Mouse (Mus musculus) cerebellum, adult 2 months (tissue): ENCODE data around the gene Srf. TPM values are rescaled to one million over a fixed set of nuclear protein-coding genes. Genes with fewer than 3 reads are reported as not detected.

Experiments used
- DNase-seq, 2 experiments: peaks; one replicate each; pipeline ENCODE4 v3.0.0; 2021
- H3K27ac ChIP-seq: fragments of 200-500 bp; 2 replicates; pipeline ENCODE4 v1.5.1; 2012; ENCODE audit warnings: low read length, control low read depth, inconsistent platforms; ENCODE audit not compliant: insufficient read depth
- H3K27me3 ChIP-seq: fragments of 200-500 bp; 2 replicates; pipeline ENCODE4 v1.6.1; 2012; ENCODE audit warnings: inconsistent platforms, mild to moderate bottlenecking, low read length, moderate library complexity; ENCODE audit not compliant: control insufficient read depth, insufficient read depth
- H3K4me1 ChIP-seq: fragments of 200-500 bp; 2 replicates; pipeline ENCODE4 v1.6.1; 2011; ENCODE audit warnings: low read length; ENCODE audit not compliant: control insufficient read depth, insufficient read depth
- H3K4me3 ChIP-seq: fragments of 200-500 bp; replicated peaks from 2 replicates; pipeline ENCODE3; 2011; ENCODE audit warnings: mild to moderate bottlenecking, low read depth, low read length, control low read depth; ENCODE audit not compliant: insufficient read depth
- CTCF ChIP-seq: fragments of 200-500 bp; IDR thresholded peaks from 2 replicates; pipeline ENCODE4 v1.5.1; 2011; ENCODE audit warnings: low read depth, mild to moderate bottlenecking, control low read depth, low read length, moderate library complexity, borderline replicate concordance; ENCODE audit not compliant: insufficient read depth
- POLR2A ChIP-seq: fragments of 200-500 bp; IDR thresholded peaks from 2 replicates; pipeline ENCODE4 v1.6.1; 2011; ENCODE audit warnings: low read length, control low read depth, borderline replicate concordance; ENCODE audit not compliant: insufficient read depth
- WGBS: fragments of 180-500 bp; shearing (Covaris S2); methylation state at CpG from one replicate; pipeline ENCODE4 v1.1.7; 2018; 5-methylcytosine and 5-hydroxymethylcytosine counted together
- polyA plus RNA-seq: library from polyadenylated mRNA; depleted of rRNA; stranded (reverse); fragments of >200 nt; gene quantifications from 2 replicates; pipeline ENCODE4 v1.2.3, GENCODE M21; 2012

Srf gene
- polyA plus RNA-seq, 1 experiment = 53.0 TPM

DNA sequence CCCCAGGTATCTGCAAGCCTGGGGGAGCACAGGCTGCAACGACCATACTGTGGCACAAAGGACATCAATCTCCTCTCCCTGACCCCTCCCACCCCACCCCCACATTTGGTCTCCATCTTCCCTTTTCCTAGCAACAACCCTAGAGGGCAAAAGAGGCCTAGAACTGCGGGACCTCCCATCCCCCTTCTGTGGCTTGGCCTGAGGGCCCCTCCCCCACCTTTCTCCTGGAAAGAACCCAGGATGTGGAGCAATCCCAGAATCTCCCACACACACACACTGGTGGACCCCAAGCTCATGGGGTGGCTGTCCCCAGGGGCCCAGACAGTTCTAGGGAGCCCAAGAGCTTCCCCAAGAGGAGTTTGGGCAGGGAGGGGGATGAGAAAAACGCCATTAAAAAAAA is 8.1 kb downstream of the Srf start:
- Histone ChIP-seq H3K27ac (no peak overlapping the region), H3K27me3 (no peaks in the 10 kb centered on the region), H3K4me1 (peaks cover 4% of the 10 kb centered on the region; the same call in 1 of the 2 replicates), H3K4me3 (no peak overlapping the region)
- no peak for DNase-seq
- TF ChIP-seq CTCF = no peak
- no peak for TF ChIP-seq POLR2A
- 33% methylated on average over 3 of the region's 3 CpGs for WGBS

GRCm38 (mm10) chr17:46546995-46547394 is 9.0 kb downstream of the Srf start:
- Histone ChIP-seq H3K4me3 (no peak overlapping the region), H3K27ac (no peak overlapping the region), H3K4me1 (peaks cover 4% of the 10 kb centered on the region; the same call in 1 of the 2 replicates), H3K27me3 (no peaks in the 10 kb centered on the region)
- TF ChIP-seq POLR2A = no peak
- TF ChIP-seq CTCF = no peak
- 31% methylated on average over 8 of the region's 8 CpGs for WGBS
- no peak for DNase-seq

GRCm38 (mm10) chr17:46546591-46546990 is 9.4 kb downstream of the Srf start:
- TF ChIP-seq CTCF = no peak
- no peak for TF ChIP-seq POLR2A
- no peak for DNase-seq
- Histone ChIP-seq H3K4me3 (peak overlapping the region; percentile 74), H3K27ac (peak overlapping the region; percentile 60), H3K27me3 (no peaks in the 10 kb centered on the region), H3K4me1 (peaks cover 4% of the 10 kb centered on the region; the same call in 1 of the 2 replicates)
- 20% methylated on average over 7 of the region's 7 CpGs for WGBS

DNA sequence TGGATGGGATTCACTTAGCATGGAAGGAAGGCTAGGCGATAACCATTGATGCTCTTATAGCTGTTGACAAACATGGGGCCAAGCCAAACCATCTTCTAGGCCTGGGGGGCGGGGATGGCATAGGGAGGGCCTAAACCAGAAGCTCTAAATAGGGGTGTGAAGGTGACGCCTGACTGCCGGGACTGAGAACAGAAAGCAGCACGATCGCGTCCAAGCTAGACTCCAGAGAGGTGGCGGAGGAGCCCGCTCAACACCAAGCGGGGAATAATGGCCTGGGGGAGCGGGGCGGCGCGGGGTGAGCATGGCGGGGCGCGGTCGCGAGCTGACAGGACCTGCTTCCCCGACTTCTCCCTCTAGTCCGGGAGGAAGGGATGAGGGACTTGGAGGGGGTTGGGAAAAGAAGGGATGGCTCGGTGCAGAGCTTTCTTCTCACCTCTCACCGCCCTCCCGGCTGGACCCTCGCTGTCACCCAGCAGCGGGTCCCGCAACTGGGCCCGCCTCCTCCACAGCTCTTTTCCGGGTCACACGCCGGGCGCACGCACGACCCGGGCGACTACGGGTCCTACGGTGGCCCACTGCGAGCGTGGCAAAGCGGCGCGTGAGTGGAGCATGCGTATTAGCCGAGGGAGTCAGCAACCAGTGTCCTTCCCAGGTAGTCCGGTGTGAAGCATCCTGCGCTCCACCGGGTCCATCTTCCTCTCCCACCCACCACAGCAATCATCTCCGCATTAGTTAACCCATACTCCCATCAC is 10.0 kb downstream of the Srf start, which contains the start of gene Cul9:
Gene Cul9 (minus strand): TSS at position 576 of the 752 bp plus-strand sequence.
- peaks cover 4% of the 10 kb centered on the region; the same call in 1 of the 2 replicates for H3K4me1 ChIP-seq
- TF ChIP-seq POLR2A (peak; percentile 66), CTCF (no peak; the same call in 1 of the 2 replicates)
- H3K27ac ChIP-seq = peak within 1 kb of the TSS; percentile 60
- no peaks in the 10 kb centered on the region for H3K27me3 ChIP-seq
- peak within 1 kb of the TSS; percentile 74 for H3K4me3 ChIP-seq
- DNase-seq = peak; percentile 93 to 94
- WGBS = under 1% methylated on average over 49 of the region's 49 CpGs

DNA sequence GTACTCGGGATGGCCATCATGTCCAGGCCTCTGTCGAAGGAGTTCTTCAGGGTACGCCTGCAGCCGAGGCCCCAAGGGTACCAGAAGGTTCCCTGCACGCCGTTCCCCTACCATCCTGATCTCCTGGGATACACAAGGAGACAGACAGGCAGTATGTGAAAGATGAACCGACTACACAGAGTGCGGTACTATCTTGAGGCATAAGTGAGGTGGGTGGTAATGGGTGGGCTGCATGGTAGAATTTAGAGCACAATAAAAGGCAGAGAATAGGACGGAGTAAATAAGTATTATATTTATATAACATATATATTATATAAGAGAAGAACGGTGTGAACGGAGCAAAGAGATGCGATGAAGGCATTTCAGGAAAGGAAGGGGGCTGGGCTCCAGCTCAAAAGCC is 12.3 kb downstream of the Srf start:
- Histone ChIP-seq H3K4me3 (no peak overlapping the region), H3K27me3 (no peaks in the 10 kb centered on the region), H3K4me1 (peaks cover 4% of the 10 kb centered on the region; the same call in 1 of the 2 replicates), H3K27ac (no peak overlapping the region)
- no peak for TF ChIP-seq POLR2A
- no peak for TF ChIP-seq CTCF
- DNase-seq = no peak
- 85% methylated on average over 12 of the region's 12 CpGs for WGBS

DNA sequence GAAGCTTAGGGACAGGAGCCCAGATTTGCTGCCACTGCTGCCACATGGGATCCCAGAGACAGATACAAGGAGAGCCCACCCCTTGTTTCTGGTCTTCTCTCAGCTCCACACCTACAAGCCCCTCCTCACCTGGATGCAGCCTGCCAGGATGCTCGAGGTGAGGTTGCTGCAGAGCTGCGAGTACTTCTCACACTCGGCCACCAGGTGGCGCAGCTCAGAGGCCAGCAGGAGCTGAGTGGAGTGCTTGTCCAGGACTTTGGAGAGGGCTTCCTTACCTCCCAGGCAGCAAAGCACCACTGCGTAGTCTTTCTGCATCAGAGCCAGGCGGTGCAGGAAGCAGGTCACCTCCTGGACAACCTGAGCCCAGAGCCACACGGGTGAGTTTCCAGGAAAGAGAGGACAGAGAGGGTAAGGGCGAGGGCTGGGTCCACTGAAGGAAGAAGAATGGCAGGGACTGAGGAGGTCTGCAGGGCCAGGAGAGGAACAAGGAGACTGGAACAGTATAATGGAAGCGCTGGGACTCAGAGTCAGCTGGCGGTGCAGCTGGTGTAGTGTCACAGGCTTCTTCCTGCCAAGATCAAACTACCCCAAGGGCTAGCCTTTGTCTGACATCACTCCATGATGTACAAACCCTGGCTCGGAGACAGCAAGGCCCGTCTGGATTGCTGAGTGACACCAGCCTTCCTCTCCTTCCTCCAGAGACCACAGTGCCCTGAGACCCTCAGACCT is 30.2 kb downstream of the Srf start:
- H3K4me3 ChIP-seq = no peak overlapping the region
- 17% methylated on average over 12 of the region's 12 CpGs for WGBS
- peak; percentile 95 for TF ChIP-seq CTCF
- no peak for TF ChIP-seq POLR2A
- H3K27me3 ChIP-seq = no peaks in the 10 kb centered on the region
- peak; percentile 72 to 77 for DNase-seq
- H3K4me1 ChIP-seq = no peaks in the 10 kb centered on the region
- no peak overlapping the region for H3K27ac ChIP-seq

- Histone ChIP-seq H3K4me3 (no peak overlapping the region), H3K4me1 (no peaks in the 10 kb centered on the region), H3K27me3 (no peaks in the 10 kb centered on the region), H3K27ac (no peak overlapping the region)
- TF ChIP-seq POLR2A (no peak), CTCF (no peak)
- 88% methylated on average over 10 of the region's 10 CpGs for WGBS
- DNase-seq = no peak
Measured at GRCm38 (mm10) chr17:46525065-46525464, 30.9 kb downstream of the Srf start.

DNA sequence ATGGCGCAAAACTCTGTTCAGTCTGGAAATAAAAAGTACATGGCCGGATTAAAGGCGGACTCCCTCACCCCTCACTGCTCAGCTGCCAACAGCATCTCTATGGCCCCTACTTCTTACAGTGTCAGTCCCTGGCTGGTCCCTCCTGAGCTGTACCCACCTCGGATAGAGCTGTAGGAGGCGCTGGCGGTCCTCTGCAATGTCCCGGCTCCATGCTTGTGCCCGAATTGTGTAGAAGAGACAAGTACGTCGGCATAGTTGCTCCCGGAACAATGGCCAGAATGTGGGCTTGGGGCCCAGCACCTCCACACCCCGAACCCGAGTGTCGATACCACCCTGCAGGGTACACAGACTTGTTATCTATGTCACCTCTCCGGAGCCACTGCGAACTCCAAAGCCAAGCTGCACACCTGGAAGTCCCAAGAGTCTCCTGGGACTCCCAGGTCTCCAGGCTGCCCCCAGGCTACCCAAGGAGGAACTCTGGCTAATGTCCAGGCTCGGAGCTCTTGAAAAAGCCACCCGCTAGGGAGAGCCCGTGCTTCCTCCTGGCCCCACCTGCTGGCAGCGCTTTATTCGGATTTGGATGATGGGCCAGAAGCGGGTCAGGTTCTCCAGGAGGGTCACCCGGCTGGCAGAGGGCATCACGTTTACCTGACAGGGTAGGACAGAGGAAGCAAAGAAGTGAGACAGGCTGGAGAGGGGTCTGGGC is 33.9 kb downstream of the Srf start:
- no peak overlapping the region for H3K4me3 ChIP-seq
- TF ChIP-seq POLR2A (no peak), CTCF (peak; percentile 27; the same call in 1 of the 2 replicates)
- H3K27ac ChIP-seq = no peak overlapping the region
- 32% methylated on average over 24 of the region's 24 CpGs for WGBS
- no peak for DNase-seq
- no peaks in the 10 kb centered on the region for H3K27me3 ChIP-seq
- no peaks in the 10 kb centered on the region for H3K4me1 ChIP-seq
